Mouse (Mus musculus) left cerebral cortex, adult 11 months (tissue): ENCODE results near the gene Tfcp2l1.
"Not testable (repeated sequence)": the region's sequence is repeated elsewhere in the genome, so short reads cannot be mapped to it uniquely, and the experiment has no call there.

Source experiments
- DNase-seq: peaks from one replicate; pipeline ENCODE4 v3.0.0; 2022; ENCODE audit warnings: low spot score

The Tfcp2l1 gene

GRCm38 (mm10) chr1:118627781-118628464 is at the start of gene Tfcp2l1:
TSS of gene Tfcp2l1 (plus strand) at chr1:118627945.
- no peak for DNase-seq

GRCm38 (mm10) chr1:118580174-118580702 is 47.5 kb upstream of the Tfcp2l1 start:
- DNase-seq = no peak

- DNase-seq = no peak
These were observed 46.6 kb upstream of the Tfcp2l1 start for GRCm38 (mm10) chr1:118581179-118581578.

GRCm38 (mm10) chr1:118589721-118590120 is 38.0 kb upstream of the Tfcp2l1 start:
- DNase-seq = no peak

GRCm38 (mm10) chr1:118592933-118593332 is 34.8 kb upstream of the Tfcp2l1 start:
- DNase-seq = no peak

GRCm38 (mm10) chr1:118595395-118595794 is 32.4 kb upstream of the Tfcp2l1 start:
- no peak for DNase-seq

- no peak for DNase-seq
These were observed 30.1 kb upstream of the Tfcp2l1 start for GRCm38 (mm10) chr1:118597475-118598213.

- DNase-seq = no peak
These were observed 29.4 kb upstream of the Tfcp2l1 start for GRCm38 (mm10) chr1:118598339-118598738.

GRCm38 (mm10) chr1:118613631-118614183 is 14.0 kb upstream of the Tfcp2l1 start:
- DNase-seq = no peak

GRCm38 (mm10) chr1:118621055-118621454 is 6.7 kb upstream of the Tfcp2l1 start:
- DNase-seq = not testable (repeated sequence)

- no peak for DNase-seq
These were observed 4.9 kb upstream of the Tfcp2l1 start for GRCm38 (mm10) chr1:118622857-118623256.

GRCm38 (mm10) chr1:118625461-118625860 is 2.3 kb upstream of the Tfcp2l1 start:
- DNase-seq = no peak

GRCm38 (mm10) chr1:118625921-118626320 is 1.8 kb upstream of the Tfcp2l1 start:
- no peak for DNase-seq

GRCm38 (mm10) chr1:118626452-118626851 is 1.3 kb upstream of the Tfcp2l1 start:
- DNase-seq = no peak

GRCm38 (mm10) chr1:118633415-118633980 is 5.8 kb downstream of the Tfcp2l1 start:
- no peak for DNase-seq

- no peak for DNase-seq
These were observed 14.7 kb downstream of the Tfcp2l1 start for GRCm38 (mm10) chr1:118642296-118642999.

GRCm38 (mm10) chr1:118643138-118643979 is 15.6 kb downstream of the Tfcp2l1 start:
- no peak for DNase-seq

GRCm38 (mm10) chr1:118645701-118646100 is 18.0 kb downstream of the Tfcp2l1 start:
- no peak for DNase-seq

- DNase-seq = no peak
These were observed 20.3 kb downstream of the Tfcp2l1 start for GRCm38 (mm10) chr1:118648015-118648414.

- DNase-seq = peak; percentile 2
These were observed 22.4 kb downstream of the Tfcp2l1 start for GRCm38 (mm10) chr1:118649933-118650770.
